Mouse (Mus musculus): ENCODE measurements around the gene Msh4.
"Not testable (repeated sequence)": the region's sequence is repeated elsewhere in the genome, so short reads cannot be mapped to it uniquely, and the experiment has no call there.

Msh4 gene

GRCm38 (mm10) chr3:153849368-153850015 is 56.4 kb downstream of the Msh4 start:
- no peak for DNase-seq (ENCODE audit: low spot score)

- DNase-seq (ENCODE audit: low spot score), result no peak
These were observed 58.7 kb downstream of the Msh4 start for GRCm38 (mm10) chr3:153847207-153847733.

- DNase-seq (ENCODE audit: low spot score), result no peak
These were observed 59.8 kb downstream of the Msh4 start for GRCm38 (mm10) chr3:153846109-153846508.

- no peak for DNase-seq (ENCODE audit: low spot score)
These were observed 60.4 kb downstream of the Msh4 start for GRCm38 (mm10) chr3:153845500-153845899.

GRCm38 (mm10) chr3:153844757-153845156 is 61.2 kb downstream of the Msh4 start:
- DNase-seq (ENCODE audit: low spot score), result no peak

- DNase-seq (ENCODE audit: low spot score), result no peak
These were observed 61.9 kb downstream of the Msh4 start, which contains the start of gene Asb17 for GRCm38 (mm10) chr3:153844030-153844429. Gene Asb17 (plus strand): TSS chr3:153844209.

- DNase-seq (ENCODE audit: low spot score), result no peak
These were observed 68.3 kb downstream of the Msh4 start for GRCm38 (mm10) chr3:153837593-153837992.

GRCm38 (mm10) chr3:153836316-153836715 is 69.6 kb downstream of the Msh4 start:
- no peak for DNase-seq (ENCODE audit: low spot score)

GRCm38 (mm10) chr3:153835455-153836086 is 70.4 kb downstream of the Msh4 start:
- DNase-seq (ENCODE audit: low spot score), result peak; percentile 71

- DNase-seq (ENCODE audit: low spot score), result no peak
These were observed 71.9 kb downstream of the Msh4 start for GRCm38 (mm10) chr3:153834071-153834470.

- no peak for DNase-seq (ENCODE audit: low spot score)
These were observed 73.3 kb downstream of the Msh4 start for GRCm38 (mm10) chr3:153832654-153832945.

- no peak for DNase-seq (ENCODE audit: low spot score)
These were observed 73.9 kb downstream of the Msh4 start for GRCm38 (mm10) chr3:153831873-153832653.

GRCm38 (mm10) chr3:153831014-153831872 is 74.7 kb downstream of the Msh4 start:
- peak; percentile 18 for DNase-seq (ENCODE audit: low spot score)

- DNase-seq (ENCODE audit: low spot score), result not testable (repeated sequence)
These were observed 76.2 kb downstream of the Msh4 start for GRCm38 (mm10) chr3:153829788-153830187.

GRCm38 (mm10) chr3:153826616-153827015 is 79.3 kb downstream of the Msh4 start:
- no peak for DNase-seq (ENCODE audit: low spot score)

GRCm38 (mm10) chr3:153825197-153825596 is 80.7 kb downstream of the Msh4 start:
- no peak for DNase-seq (ENCODE audit: low spot score)

- no peak for DNase-seq (ENCODE audit: low spot score)
These were observed 82.0 kb downstream of the Msh4 start for GRCm38 (mm10) chr3:153823671-153824515.

GRCm38 (mm10) chr3:153819438-153819837 is 86.5 kb downstream of the Msh4 start:
- no peak for DNase-seq (ENCODE audit: low spot score)

GRCm38 (mm10) chr3:153818723-153819122 is 87.2 kb downstream of the Msh4 start:
- DNase-seq (ENCODE audit: low spot score), result no peak

GRCm38 (mm10) chr3:153817376-153817890 is 88.5 kb downstream of the Msh4 start:
- no peak for DNase-seq (ENCODE audit: low spot score)

GRCm38 (mm10) chr3:153814026-153814425 is 91.9 kb downstream of the Msh4 start:
- no peak for DNase-seq (ENCODE audit: low spot score)

All from testis, postnatal 10 days (tissue).